Mouse (Mus musculus) liver, postnatal 0 days (tissue): ENCODE data around the gene Myo15b.

Experiments used
- CTCF ChIP-seq: sonication (generic); IDR thresholded peaks from 2 replicates; pipeline ENCODE4 v1.5.1; 2016; ENCODE audit warnings: antibody characterized with exemption, low read depth
- EP300 ChIP-seq: IDR thresholded peaks from 2 replicates; pipeline ENCODE4 v1.6.1; 2016; ENCODE audit warnings: antibody characterized with exemption, low read depth, mild to moderate bottlenecking

DNA sequence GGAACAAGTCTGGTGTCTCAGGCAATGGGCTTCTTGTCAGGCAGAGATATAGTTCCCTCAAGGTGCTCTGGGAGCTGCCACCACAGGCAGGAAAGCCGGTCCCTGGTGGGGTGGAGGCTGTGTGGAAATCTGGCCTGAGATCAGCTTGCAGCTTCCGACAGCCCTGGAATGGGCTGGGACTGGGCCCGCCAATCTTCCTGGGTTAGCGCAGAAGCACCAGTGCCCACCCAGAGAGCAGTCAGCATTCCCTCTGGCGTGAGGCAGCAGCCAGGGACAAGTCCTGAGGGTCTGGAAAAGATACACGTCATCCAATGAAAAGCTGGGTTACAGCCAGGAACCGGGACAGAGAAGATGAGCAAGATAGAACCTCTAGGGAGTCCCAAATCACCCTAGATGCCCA is 46.1 kb upstream of the Myo15b start:
- TF ChIP-seq EP300 (no peak), CTCF (no peak)
